Mouse (Mus musculus): ENCODE results near the gene Plvap.

DNA sequence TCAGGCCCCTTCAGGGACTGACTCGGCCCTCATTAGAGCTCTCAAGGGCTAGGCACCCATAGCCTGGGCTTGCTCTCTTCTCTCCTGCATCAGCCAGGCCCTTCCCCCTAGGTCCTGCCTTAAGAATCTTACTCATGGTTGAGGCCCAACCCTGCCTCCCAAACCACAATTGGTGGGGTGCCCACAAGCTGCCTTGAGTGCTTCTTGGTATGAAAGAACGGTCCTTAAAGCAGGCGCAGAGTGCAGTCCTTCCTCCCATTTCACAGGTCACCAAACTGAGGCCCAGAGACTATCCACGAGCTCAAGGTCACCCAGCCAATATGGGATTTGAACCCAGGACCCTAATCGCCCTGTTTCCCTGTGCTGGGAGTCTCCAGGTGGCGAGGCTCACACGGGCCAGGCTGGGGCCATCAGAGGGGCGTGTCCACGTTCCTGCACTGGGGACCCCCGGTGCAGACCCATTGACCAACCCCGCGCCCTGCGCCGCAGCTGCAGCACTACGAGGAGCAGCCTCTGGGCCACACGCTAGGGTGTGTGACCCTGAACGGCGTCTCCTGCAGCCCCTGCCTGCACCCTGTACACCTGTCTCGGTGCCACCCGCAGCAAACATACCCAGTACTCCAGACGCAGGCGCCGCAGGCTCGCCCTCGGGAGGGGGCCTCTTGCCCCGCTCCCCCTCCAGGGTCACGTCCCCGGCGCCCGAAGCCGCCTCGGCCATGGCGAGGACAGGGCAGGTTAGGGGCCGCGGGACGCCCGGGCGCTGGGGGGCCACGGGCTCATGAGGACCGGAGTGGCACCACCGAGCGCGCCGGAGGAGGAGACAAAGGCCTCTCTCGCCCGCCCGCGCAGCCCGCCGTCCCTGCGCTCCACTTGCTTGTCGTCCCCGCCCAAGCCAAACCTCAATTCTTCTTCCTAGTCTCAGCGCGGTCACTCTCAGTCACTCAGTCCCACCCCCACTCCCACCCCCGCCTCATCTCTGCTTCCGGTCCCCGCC, 26.1 kb downstream of the Plvap start, which contains the start of gene Ano8:
- TF ChIP-seq CTCF (conservative IDR thresholded peaks at IDR 0.05; ENCODE audit: low read length) (no peak), POU5F1 (IDR thresholded peaks at IDR 0.05; ENCODE audit: borderline replicate concordance, low read length) (no peak), NANOG (IDR thresholded peaks at IDR 0.05; ENCODE audit: borderline replicate concordance, low read length) (no peak)
